Mouse (Mus musculus): ENCODE data around the gene Abhd2.

The Abhd2 gene

GRCm38 (mm10) chr7:79293605-79294232, 20.7 kb downstream of the Abhd2 start:
- in situ Hi-C loops (cut with MboI), result no loop called here

DNA sequence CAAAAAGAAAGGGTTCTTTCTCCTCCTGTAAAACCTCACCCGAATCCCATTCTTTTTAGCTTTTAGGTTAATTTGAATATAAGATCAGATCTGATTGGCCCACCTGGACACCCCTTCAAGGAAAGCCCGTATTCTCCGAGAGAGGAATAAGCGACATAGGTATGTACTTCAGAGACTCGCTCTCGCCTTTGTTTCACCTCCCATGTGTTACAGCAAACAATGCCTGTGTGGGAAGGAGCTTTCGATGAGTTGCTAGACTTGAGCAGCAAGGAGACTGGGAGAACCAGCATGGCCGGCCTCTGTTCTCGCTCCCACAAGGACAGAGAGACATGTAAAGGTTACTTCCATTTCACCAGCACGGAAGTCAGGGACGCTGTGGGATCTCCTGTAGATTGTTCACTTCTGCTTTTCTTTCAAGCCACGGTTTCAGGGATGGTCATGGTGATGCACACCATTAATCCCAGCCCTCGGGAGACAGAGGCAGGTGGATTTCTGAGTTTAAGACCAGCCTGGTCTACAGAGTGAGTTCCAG, 21.5 kb downstream of the Abhd2 start:
- in situ Hi-C loops (cut with MboI), result no loop called here

DNA sequence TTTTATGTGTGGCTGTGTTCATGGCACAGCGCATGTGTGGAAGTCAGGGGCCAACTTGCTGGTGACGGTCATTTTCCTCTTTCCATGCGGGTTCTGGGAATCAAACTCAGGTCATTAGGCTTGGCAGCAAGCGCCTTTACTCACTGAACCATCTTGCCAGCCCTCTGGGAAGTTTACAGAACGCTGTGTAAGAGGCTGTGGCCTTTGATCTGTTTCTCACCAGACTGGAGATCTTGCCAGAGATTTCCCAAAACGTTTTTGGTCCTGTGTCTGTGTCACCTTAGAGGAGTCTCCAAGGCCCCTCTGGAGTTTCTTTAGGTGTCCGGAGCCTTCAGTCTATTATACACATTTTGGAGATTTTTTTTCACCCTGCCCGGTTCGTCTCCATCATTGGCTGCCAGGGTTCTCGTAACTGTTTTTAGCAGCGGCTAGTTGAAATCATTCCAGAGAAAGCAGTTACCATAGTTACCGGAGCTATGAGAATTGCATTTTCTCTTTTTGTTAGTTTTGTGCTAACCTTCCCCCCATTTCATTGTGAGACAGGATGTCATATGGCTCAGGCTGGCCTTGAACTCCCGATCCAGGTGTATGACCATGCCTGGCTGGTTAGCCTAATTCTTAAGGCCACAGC, 22.3 kb downstream of the Abhd2 start:
- in situ Hi-C loops (cut with MboI), result no loop called here

GRCm38 (mm10) chr7:79298681-79299080, 25.7 kb downstream of the Abhd2 start:
- in situ Hi-C loops (cut with MboI), result no loop called here

DNA sequence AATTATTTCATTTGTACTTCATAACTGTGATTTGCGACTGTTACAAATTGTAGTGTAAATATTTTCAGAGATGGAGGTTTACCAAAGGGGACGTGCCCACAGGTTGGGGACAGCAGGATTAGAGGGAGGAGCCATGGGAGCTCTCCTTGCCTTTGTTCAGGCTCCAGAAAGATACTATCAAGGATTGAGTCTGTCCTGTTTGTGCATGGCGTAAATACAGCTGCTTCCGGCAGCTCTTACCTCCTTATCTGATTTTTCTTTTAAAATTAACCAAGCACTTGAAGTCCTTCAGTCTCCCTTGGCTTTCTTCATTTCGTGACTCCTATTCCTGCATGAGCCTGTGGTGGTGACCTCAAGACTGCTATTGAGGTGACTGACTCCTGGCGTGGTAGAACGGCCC, 26.5 kb downstream of the Abhd2 start:
- in situ Hi-C loops (cut with MboI), result no loop called here

DNA sequence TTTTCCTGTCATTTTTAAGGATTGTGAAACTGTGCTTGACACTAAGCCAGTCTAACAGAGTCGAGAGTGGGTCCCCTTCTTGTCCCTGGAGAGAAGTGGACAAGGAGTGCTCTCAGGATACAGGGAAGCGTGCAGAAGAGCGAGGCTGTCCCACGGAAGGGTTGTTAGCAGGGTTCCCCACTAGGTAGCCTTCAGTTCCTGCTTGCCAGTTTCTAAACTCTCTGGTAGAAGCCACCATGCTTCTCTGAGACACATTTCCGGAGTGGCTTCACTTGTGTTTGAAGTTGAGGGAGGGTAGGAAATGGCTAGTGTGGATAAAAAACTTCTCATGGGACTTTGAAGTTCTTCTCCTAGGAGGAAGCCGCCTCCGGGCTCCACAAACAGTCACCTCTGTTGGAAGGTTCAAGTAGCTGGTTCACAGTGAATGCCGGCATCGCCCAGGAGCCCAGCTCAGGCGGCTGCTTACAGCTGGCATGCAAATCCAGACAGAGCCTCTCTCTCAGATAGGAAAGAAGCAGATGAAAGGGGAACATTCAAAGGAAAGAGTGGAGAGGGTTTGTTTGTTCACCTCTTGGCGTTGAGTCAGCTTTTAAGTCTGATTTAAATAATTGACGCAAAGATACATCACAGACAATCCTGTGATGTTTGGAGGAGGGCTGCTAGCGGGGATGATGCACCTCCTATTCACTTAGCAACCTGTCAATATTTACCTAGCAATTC, 27.6 kb downstream of the Abhd2 start:
- in situ Hi-C loops (cut with MboI), result no loop called here

DNA sequence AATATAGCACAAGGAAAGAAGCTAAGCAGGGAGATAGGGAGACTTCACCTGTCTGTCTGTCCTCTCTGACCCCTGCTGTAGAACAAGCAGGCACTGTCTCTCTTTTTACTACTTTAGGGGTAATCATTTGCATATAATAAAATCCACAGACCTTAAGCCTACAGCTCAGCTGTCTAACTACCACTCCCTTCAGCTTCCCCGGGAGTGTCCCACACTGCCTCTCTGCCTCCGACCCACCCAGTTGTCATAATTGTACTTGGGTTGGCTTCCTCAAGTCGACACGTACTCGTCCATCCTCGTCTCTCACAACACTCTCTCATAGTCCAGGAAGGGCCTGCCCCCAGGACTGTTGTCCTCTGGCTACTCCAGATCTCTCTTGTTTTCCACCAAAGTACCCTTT, 29.1 kb downstream of the Abhd2 start:
- in situ Hi-C loops (cut with MboI), result no loop called here

- in situ Hi-C loops (cut with MboI), result no loop called here
Measured at GRCm38 (mm10) chr7:79302586-79302985, 29.6 kb downstream of the Abhd2 start.

- in situ Hi-C loops (cut with MboI), result no loop called here
Measured at GRCm38 (mm10) chr7:79303183-79303761, 30.3 kb downstream of the Abhd2 start.

DNA sequence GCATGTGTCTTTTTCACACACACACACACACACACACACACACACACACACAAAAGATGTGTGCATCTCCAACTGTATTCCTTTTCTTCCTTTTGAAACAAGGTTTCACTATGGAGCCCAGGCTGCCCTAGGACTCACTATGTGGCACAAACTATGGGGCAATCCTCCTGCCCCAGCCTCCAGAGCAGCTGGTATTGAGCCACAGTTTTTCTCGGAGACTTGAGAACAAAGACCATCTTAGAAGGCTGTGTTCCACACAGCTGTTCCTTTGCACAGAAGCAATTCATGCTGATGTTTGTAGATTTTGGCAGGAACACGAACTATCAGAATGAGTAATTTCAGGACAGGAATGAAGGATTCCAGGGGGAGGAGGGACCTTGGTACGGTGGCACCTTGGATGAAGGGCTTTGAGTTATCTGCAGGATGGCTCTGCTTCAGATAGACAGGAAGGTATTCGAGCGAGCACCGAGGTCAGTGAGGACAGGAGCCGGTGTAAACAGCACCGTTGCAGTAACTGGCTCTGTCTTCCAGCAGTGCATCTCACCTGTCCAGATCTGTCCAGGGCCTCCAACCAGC, 35.5 kb downstream of the Abhd2 start:
- in situ Hi-C loops (cut with MboI), result no loop called here

GRCm38 (mm10) chr7:79309247-79310190, 36.5 kb downstream of the Abhd2 start:
- in situ Hi-C loops (cut with MboI), result no loop called here

GRCm38 (mm10) chr7:79310191-79310555, 37.2 kb downstream of the Abhd2 start:
- in situ Hi-C loops (cut with MboI), result no loop called here

- in situ Hi-C loops (cut with MboI), result no loop called here
Measured at GRCm38 (mm10) chr7:79311420-79311988, 38.5 kb downstream of the Abhd2 start.

- in situ Hi-C loops (cut with MboI), result no loop called here
Measured at GRCm38 (mm10) chr7:79312246-79312645, 39.2 kb downstream of the Abhd2 start.

DNA sequence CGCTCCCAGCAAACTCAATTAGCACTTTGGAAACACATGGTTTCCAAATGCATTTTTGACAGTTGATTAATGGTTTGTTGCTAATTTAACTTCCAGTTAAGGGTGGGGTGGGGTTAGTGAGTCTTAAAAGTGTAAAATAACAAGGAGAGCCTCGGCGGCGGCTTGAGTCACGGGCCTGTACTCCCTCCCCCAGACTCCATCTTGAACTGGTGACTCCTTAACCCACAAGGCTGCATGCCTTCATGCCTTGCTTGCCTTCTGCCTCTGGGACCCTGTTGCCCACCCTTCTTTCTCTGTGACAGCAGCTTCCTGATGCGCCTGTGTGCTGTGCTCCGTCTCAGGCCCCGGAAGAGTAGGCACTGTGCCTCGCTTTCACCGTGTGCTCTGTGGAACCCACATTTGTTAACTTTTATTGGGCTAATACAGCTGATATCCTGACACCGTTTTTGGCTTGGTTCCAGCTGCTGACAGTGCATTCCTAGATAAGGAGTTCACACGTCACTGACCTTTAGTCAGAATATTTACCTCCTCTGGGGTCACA, 40.6 kb downstream of the Abhd2 start:
- in situ Hi-C loops (cut with MboI), result no loop called here

DNA sequence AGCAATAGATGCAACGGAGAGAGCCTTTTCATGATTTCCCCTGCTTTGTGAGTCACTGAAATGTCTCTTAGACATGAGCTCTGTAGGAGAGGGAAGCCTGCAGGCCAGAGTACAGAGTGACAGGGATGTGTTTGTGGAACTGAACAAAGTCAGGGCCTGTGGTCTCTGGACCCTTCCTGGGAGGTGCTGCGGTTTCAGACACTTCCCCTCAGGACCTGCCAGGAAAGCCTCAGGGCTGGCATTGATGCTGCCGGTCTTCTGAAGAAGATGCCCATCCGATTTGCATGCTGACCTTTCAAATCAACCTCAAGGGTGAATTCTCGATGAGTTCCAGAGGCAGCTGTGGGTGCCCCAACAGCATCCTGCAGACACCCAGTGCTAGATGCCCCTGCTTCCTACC, 41.5 kb downstream of the Abhd2 start:
- in situ Hi-C loops (cut with MboI), result no loop called here

DNA sequence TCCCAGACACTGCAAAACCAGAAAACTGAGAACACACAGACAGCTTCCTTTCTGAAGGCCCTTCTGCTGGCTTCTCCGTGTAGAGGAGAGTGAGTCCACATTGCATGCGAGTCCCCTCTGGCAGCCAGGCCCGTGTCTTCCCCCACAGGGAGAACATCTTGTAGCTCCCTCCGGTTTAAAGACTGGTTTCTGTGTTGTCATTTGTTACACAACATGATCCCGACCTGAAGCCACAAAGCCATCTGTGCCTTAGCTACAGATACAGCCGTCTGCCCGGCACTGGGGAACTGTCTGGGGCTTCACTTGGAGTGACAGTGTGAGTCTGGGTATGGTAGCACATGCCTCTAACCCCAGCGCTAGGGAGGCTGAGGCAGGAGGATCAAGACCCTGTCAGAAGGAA, 42.1 kb downstream of the Abhd2 start:
- in situ Hi-C loops (cut with MboI), result no loop called here

GRCm38 (mm10) chr7:79316069-79316695, 43.2 kb downstream of the Abhd2 start:
- in situ Hi-C loops (cut with MboI), result no loop called here

DNA sequence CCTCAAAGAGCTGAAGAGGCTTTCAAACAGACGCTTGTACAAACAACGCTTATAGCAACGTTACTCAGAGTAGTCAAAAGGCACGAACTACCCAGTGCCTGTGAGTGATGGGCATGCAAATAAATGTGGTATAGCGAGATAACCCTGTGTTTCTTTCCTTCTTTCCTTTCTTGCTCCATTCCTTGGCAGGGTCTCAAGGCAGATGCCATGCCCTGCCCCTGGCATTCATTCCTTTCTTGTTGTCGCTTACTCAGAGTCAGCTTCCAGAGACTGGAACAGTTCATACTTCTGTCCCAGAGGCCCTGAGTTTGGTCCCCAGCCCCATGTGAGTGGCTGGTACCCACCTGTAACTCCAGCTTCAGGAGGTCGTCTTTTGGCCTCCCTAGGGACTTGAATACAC, 44.6 kb downstream of the Abhd2 start:
- in situ Hi-C loops (cut with MboI), result no loop called here

Measured in mature B cell (primary cell).